Mouse (Mus musculus): ENCODE results near the gene Btbd35f16. TPM values are rescaled to one million over a fixed set of nuclear protein-coding genes. Genes with fewer than 3 reads are reported as not detected.

Btbd35f16 gene
- not detected in 2 replicates for polyA plus RNA-seq (2012; rRNA removed)

GRCm38 (mm10) chrX:3956902-3957301 is at the start of gene Btbd35f16:
TSS of gene Btbd35f16 (minus strand) at chrX:3957002.

Other genes starting within 250 kb of the Btbd35f16 start
- gene Btbd35f10, start 204.1 kb downstream of the Btbd35f16 start, polyA plus RNA-seq (2012; rRNA removed): not detected in 2 replicates
- gene Btbd35f3, start 80.7 kb upstream of the Btbd35f16 start, polyA plus RNA-seq (2012; rRNA removed): not detected in 2 replicates
- gene Btbd35f28, start 239.6 kb upstream of the Btbd35f16 start, polyA plus RNA-seq (2012; rRNA removed): not detected in 2 replicates

All from central nervous system, embryonic 11.5 days (tissue).